Mouse (Mus musculus) C2C12 (cell line): Measurements from ENCODE around the gene Retn.

ENCODE experiments used
- CEBPB ChIP-seq: IDR thresholded peaks from one replicate; pipeline ENCODE4 v1.6.1; 2011; ENCODE audit warnings: low read depth, mild to moderate bottlenecking, control low read depth, moderate library complexity
- CTCF ChIP-seq: IDR thresholded peaks from one replicate; pipeline ENCODE4 v1.5.1; 2011; ENCODE audit not compliant: control insufficient read depth, insufficient read depth, insufficient read length
- MAX ChIP-seq: IDR thresholded peaks from one replicate; pipeline ENCODE4 v1.6.1; 2011; ENCODE audit warnings: mild to moderate bottlenecking, control low read depth
- USF1 ChIP-seq: IDR thresholded peaks from one replicate; pipeline ENCODE4 v1.6.1; 2011; ENCODE audit warnings: low read depth, mild to moderate bottlenecking, control low read depth, moderate library complexity

DNA sequence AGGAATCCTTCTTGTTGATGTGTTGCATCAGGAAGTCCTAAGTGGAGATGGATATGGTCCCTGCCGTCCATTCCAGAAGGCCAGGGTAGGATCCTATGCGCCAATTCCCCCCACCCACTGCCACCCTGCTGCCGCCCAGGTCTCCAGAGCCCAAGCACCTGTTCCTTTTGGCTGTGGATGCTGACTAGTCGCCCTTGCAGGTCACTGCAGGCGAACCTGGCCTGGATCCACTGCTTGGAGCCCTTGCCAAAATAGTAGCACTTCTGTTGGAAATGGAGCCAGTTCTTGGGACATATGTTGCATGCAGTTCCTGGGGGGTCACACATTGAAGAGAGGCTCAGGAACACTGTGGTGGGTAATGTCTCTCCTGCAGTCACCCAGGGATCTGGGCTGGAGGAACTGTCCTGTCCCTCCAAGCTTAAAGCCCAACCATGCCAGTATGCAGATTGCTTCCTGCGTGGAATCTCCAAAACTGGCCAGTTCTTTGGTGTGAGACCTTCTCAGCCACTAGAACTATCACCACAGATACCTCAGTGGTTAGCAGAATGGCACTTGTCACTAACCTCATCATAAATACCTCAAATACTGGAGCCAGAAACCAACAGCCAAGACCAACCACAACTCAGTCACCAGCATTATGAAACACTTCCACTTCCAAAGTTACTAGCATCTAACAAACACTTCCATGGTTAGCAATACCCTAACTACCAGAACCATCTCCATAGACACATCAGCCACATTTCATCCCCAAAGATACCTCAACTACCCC is 28.0 kb downstream of the Retn start:
- TF ChIP-seq CTCF (no peak), MAX (no peak), CEBPB (no peak), USF1 (no peak)
